Mouse (Mus musculus) retina, postnatal 7 days (tissue): ENCODE results near the gene Abcg8.

Source experiments
- DNase-seq: peaks from one replicate; pipeline ENCODE4 v3.0.0-alpha.2; 2012; ENCODE audit warnings: low read depth, low spot score

Gene Abcg8

DNA sequence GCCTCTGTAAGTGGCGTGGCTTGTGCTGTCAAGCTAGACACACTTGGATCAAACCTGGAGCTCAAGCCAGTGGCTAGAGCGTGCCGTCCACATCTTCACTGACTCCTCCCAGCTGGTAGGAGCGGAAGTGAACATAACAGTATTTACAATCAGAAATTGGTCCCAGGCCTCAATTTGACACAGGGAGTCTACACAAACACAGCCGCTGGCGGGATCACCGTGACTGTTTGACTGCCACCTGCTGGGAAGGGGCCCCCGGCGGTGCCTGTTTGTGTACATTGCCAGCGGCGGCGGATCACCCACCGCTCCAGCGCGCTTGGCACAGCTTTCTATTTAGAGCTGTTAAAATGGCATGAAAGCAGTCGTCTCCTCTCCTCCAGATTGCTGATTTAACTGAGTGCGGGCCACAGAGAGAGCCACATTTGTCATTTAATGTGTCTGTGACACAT, 33.3 kb downstream of the Abcg8 start:
- DNase-seq, result no peak

DNA sequence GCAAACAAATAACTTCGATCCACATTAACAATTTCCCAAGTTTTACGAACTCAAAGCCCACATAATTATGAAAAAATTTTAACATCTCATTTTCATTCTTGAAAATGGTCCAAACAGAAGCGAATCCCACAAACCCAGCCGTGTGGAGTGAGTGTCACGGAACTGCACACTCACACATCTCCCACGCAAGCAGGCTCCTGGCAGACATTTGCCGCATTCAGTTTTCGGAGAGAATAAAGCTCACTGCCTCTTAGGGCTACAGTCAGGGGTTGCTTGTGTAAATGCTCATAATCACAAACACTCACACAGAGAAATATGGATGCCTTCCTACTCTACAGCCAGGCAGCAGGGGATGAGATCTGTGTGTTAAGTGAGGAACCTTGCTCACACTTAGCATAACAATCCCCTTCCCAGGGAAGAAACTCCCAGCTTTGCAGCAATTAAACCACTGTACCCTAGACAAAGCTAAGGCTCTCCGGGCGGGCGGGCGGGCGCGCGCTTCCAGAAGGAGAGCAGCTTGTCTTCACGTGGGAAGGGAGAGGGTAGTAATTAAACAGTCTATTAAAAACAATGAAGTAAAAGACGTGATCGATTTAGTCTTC, 37.6 kb downstream of the Abcg8 start:
- DNase-seq, result no peak

DNA sequence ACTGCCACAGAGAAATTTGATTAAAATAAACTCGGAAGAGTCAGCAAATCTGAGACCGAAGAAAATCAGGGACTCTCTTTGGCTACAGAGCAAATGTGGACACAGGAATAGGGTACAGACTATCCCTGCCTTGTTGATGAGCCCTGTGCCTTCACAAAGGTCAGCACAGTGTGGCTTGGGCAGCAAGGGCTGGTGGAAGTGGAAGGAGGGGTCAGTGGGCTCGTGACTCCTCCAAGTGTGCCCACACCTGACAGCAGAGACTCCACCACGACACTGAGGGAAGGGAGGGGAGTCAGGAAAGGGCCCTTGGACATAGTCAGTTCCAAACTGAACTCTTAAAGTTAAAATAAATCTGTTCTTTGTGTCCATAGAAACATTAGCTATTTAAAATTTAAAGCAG, 38.8 kb downstream of the Abcg8 start:
- no peak for DNase-seq

DNA sequence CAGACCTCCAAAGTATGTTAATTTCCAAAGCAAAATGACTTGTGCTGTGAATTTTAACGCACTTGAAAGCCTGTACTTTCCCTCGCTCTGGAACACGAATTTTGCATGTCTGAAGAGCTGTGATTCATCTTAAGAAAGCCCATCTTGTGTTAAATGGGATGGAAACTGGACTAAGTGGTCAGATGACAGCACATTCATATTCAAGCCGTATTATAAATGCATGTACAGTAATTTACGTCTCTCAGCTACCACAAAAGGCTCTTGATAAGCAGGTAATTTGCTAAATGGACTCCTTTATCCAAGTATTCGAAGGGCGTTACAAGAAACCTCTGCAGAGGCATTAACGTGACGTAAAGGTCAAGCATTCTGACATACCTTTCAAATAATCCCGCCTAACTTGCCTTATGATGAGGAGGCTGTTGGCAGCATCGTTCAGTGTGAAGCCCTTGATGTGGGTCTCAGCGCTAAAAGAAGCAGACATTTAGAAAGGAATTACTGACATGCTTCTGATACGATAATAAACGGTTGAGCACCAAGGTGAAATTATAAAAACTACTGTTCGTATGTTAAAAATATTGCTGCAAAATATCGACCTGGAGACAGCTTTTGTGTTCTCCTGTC, 40.3 kb downstream of the Abcg8 start:
- DNase-seq, result no peak

DNA sequence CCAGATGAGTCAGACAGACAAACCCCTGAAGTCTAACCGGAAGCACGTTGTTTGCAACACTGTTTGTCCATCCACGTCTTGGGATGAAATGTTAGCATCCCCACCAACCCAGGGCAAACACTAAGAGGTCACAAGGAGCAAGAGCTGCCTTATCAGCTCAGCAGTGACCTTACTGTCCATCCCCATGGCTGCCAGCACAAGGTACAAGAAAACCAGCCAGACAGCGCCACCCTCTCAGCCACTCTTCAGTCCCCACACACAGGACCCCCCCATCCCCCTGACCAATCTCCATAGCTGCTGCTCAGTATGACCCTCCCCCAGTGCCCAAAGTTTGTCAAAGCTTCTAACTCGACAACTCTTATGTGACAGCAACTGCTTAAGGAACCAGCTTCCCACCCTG, 41.3 kb downstream of the Abcg8 start:
- no peak for DNase-seq

DNA sequence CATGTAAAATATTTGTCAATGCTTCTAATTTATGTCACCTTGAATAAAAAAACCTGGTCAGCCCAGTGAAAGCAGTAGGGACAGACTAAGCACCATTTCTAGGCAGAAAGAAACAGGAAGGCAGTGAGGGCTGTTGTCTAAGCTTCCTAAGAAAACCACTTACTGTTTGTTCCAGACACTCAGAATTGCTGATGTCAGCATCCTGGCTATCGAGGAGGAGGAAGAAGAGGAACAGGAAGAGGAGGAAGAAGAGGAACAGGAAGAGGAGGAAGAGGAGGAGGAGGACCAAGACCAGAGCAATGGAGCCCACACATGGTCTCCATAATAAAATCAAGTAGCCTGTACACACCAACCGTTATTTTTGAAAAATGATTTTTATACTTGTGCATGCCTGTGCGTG, 43.0 kb downstream of the Abcg8 start:
- no peak for DNase-seq

DNA sequence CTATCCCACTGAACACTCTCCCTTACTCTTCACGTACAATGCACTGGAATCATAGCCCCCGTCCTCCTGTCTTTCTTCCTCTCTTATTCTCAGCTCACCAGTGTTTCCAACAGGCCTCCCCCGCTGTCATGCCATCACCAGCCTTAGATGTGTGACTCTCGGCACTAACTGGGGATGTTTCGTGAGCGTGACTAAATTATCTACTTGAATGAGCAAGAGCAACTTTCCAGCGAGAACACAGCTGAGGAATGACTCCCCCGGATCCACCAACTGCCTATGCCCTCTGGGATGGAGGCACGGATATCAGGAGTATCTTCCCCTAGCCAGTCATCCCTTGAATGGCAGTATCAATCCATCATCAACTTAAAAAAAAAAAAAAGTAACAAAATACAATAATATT, 47.9 kb downstream of the Abcg8 start:
- DNase-seq, result no peak

DNA sequence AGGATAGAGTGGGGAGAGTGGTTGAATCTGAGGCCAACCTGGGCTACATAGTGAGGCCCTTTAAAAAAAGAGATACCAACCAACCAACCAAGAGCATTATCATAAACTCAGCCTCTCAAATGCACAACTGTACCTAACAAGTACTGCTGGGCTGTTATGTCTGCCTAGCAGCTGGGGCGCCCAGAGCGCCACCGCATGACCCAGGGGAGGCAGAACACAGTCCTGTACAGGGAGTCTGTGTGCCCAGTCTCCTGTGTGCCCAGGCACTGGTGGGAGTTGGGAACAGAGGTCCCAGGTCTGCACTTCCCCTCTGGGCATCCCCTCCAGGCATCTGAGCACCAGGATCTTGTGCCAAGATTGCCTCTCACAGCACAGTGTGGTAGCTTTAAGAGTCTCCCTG, 49.1 kb downstream of the Abcg8 start:
- no peak for DNase-seq

DNA sequence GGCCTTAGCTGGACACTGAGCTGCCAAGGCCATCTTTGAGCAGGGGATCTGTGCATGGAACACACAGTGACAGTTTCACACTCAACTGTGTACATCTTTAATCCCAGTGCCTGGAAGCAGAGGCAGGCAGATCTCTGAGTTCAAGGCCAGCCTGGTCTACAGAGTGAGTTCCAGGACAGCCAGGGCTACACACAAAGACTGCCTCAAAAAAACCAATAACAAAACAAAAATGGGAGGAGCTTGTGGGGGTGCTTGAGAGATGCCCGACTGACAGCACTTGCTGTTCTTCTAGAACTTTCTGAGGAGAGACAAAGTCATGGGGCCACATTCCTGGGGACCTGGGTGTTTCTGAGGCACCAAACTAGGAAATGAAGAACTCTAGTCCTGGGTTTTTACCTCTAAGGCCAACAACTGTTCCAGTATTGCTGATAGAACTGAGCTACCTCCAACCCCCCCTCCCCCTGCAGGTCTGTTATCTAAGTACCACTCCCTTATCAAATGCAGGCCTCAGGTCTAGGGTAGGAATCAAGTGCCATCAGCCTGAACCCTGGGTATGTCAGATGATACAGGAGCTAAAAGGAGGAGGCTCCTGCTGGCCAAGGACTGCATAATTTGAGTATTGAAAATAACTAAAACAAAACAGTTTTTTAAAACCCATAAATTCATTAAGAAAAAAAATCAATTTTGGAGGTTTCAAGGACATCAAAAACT, 52.3 kb downstream of the Abcg8 start:
- no peak for DNase-seq

DNA sequence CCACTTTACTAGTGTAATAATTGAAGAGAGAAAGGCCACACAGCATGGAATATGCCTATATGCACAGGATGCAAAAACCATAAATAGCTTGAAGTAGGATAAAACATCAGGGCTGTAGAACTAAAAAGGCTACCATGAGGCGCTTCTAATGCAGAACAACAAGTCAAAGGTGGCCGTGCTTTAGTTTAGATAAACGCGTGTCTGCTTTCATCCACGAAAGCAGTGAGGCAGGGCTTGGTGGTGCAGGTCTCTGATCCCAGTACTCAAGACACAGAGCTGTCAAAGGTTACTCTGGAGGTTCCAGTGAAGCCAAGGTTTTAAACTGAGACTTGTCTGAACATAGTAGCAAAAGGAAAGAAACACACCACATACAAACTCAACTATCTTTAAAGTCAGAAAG, 53.0 kb downstream of the Abcg8 start:
- DNase-seq, result no peak

DNA sequence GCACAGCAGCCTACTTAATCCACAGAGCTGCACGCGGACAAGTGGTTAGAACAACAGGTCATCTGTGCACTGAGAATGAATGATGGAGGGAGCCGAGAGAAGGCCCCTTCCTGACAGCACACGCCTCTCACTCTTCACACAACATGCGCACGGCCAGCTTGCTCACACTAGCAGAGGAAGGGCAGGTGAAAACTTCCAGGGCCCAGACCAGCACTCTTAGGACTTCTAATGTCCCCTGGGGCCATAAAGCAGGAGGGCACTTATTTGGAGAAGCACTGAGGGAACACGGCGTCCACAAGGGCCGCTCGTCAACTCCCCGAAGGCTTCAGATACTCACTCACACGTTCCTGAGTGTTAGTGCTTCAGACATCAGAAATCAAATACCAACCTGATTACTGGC, 55.3 kb downstream of the Abcg8 start:
- DNase-seq, result no peak

DNA sequence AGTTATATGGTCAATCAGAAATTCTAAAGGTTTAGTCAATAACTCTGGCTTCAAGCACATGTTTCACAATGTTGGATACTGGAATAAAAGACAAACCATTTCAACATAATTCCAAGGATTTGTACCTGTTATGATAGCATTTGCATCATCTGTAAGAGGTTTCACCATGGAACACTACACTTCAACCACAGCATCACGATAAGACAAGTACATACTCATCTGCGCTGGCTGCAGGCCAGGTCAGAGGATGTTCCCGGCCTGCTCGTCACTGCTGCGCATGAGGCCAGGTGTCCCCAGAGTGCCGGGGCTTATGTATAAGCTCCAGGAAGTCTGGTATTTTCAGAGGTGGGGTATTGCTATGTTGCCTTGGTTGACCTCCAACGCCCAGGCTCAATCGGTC, 56.5 kb downstream of the Abcg8 start:
- no peak for DNase-seq

DNA sequence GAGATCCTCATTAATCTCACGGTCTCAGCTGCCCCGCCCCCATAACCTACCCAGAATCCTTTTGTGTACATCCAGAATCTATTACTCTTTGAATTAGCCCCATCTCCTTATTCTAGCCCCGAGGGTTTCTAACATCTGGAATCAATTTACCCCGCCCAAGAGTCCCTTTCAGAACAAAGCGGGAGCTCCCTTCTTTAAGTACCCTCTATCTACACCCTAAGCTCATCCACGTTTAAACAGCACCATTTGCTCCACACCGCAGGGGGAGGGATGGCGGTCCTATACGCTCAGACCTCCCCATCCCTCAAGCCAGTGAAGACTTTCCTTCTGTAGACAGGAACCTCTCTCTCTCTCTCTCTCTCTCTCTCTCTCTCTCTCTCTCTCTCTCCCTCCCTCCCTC, 60.6 kb downstream of the Abcg8 start:
- DNase-seq, result no peak

DNA sequence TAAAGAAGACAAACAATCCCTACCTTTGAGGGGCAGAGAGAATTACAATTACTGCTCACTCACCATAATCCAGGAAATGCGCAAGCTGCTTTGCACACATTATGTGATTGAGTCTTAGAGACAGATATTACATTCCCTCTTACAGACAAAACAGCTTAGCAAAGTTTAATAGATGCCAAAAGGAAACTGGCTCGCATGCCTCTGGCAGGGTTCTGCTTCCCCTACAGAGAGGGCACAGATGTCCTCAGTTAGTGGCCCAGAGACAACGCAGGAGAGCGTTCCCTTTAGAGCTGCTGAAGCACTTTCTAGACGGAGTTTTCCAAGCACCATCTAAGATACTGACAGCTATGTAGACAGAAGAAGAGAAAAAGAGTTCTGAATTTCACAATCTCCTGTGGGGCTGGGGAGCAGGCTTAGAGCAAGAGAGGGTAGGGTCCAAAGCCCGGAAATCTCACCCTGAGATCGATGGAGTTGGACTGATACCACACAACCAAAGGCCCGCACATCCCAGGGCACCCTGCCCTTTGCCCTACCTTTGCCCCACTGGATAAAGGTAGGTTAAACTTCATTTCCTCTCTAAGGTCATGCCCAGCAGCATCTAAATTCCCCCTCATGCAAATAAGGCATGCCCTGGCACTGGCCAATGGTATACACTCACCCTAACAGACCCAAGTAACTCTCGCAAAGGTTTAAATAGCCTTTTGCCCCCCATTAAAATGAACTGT, 62.1 kb downstream of the Abcg8 start:
- no peak for DNase-seq

DNA sequence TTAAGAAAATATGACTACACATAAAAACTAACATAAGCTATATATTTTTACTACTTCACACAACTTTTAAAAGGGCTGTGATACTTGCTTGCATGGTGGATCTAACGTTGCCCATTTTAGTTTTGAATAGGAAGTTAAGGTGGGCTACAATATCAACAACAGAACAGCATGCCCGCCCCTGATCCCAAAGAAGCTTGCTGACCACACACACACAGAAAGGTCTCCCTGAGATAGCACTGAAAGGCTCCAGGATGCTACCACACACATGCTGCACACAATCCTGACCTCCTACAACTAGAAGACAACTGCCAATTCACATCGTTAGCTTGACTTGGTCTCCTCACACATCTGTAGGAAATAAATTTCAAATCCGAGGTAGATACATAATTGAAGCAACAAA, 68.2 kb downstream of the Abcg8 start:
- DNase-seq, result no peak

DNA sequence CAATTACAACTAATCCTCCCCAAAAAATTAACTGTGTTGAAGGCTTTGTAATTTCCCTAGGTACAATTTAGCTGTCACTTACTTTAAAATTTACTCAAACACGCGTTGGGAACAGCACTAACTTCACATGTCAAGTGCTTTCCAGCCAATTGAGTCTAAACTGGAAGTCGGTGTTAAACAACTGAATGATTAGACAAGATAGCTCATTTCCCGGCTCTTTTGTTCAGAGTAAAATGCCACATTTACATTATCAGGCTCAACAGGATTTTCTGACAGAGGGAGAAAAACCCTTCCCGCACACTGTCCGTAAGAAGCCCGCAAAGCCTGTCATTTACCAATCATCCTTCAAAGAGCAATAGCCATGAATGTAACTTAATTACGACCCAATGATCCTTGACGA, 68.9 kb downstream of the Abcg8 start:
- no peak for DNase-seq

DNA sequence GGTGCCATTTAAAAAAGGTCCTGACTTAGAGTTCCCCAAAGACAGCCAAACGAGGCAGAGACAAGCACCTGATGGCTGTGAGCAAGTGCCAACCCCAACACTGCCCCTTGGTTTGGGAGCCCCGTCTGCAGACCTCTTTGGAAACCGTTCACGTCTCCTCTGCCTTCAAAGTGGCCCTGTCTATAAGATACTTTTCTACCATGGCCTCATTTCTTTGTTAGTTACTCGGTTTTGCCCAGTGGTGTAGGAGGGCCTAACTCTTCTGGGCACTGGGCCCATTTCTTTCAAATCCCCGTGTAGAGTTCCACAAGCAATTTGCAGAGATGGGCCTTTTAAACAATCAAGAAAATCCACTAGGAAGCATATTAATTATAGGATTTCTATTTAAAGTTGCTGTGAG, 71.1 kb downstream of the Abcg8 start:
- no peak for DNase-seq

DNA sequence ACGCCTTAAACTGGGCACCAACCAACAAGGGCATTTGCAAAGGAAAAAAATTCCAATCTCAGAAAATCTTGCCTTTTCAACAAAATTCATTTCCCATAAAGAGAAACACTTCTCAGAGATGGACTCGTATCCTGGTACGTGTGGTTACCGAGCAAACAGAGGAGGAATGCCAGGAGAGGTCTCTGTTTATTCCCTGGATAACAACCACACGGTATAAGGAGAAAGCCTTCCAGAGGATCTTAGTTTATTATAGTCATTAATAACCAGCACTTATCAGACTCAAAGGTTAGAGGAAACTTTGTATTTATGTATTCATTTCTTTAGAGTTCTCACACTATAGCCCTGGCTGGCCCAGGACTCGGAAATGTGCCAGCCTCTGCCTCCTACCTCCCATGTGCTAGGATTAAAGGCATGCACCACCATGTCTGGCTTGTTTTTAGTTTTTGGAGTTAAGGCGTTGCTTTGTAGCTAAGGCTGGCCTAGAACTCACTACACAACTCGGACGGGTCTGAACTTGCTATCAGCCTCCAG, 72.1 kb downstream of the Abcg8 start:
- no peak for DNase-seq

DNA sequence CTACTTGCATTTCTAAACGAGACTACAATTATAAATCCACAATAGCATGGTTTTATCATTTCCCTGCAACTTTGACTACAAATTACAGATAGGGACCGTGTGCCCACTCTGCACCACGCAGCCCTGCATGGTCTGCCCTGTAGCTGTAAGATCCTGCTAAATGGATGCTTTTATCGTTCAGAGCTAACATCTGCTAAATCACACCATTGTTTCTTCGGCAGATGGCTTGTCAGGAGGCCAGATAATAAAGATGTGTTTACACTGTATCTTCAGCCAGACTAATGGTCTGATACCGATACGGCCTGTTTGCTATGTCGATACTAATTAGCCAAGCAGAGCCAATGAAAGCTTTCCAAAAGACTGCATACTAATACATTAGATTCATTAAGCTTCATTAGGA, 73.2 kb downstream of the Abcg8 start:
- DNase-seq, result peak; percentile 19
